Mouse (Mus musculus) brain, embryonic 14.5 days (tissue): Measurements from ENCODE around the gene Jakmip3. TPM values are rescaled to one million over a fixed set of nuclear protein-coding genes. Genes with fewer than 3 reads are reported as not detected.
A peak's percentile ranks its signal among the peaks of the same experiment; 100 is the strongest.

Source experiments
- DNase-seq: peaks from one replicate; pipeline ENCODE4 v3.0.0-alpha.2; 2011; ENCODE audit warnings: low read depth
- CTCF ChIP-seq: fragments of 200-500 bp; IDR thresholded peaks from 2 replicates; pipeline ENCODE4 v1.5.1; 2012; ENCODE audit warnings: inconsistent platforms, mild to moderate bottlenecking, moderate library complexity, borderline replicate concordance; ENCODE audit not compliant: insufficient read depth, insufficient read length; ENCODE audit errors: extremely low read depth
- POLR2A ChIP-seq: fragments of 200-500 bp; IDR thresholded peaks from 2 replicates; pipeline ENCODE4 v1.6.1; 2012; ENCODE audit warnings: mild to moderate bottlenecking, inconsistent platforms, borderline replicate concordance; ENCODE audit not compliant: poor library complexity, insufficient read depth, insufficient read length, severe bottlenecking; ENCODE audit errors: extremely low read depth
- polyA plus RNA-seq: library from polyadenylated mRNA; depleted of rRNA; stranded (reverse); fragments of >200 nt; gene quantifications from 2 replicates; pipeline ENCODE4 v1.2.3, GENCODE M21; 2012; rRNA removed

Jakmip3 gene
- polyA plus RNA-seq, 1 experiment, result 9.9 TPM

DNA sequence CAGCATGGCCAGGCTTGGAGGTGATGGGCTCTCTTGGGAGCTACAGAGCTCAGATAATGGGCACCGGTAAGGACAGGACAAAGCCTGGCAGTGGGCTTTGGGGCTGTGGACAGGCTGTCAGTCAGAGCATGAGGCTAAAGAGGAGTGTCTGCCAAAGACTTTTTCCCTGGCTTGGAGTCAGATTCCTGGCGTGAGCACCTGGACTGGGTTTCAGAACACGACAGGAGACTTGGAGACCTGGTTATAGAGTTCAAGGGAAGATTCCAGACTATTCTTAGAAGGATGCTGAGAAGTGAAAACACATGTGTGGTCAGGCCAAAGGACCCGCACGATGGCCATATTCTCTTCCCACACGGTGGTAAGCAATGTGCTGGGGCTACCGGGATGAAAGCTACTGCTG is 165.2 kb downstream of the Jakmip3 start:
- no peak for DNase-seq
- TF ChIP-seq POLR2A (no peak), CTCF (no peak)

GRCm38 (mm10) chr7:139107908-139108650 is 167.5 kb downstream of the Jakmip3 start:
- no peak for DNase-seq
- no peak for TF ChIP-seq CTCF
- no peak for TF ChIP-seq POLR2A

DNA sequence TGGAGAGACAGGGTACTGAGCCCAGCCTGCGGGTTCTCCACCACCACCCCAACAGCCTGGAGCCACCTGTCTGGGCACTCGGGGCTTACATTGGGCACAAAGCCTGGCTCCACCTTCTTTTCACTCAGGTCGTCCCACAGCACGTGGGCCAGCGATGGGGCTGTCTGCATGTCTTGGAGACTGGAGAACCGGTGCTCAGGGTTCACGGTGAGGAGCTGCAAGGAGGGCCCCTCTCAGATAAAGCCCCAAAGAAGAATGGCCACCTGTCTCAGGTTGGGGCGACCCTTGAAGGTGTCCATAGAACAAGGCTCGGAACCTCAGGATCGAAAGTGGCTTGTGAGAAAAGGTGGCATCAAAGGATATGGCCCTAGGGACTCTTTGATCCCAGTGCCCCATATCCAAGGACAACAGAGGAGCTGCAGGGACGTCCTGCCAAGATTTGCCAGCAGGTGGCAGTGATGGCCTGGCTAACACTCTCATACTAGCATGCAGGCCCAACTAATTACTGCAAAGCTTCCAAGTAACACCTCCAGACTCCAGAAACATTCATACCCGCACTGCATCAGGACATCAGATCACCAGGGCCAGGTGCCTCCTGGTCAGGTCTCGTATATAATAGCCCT is 178.7 kb downstream of the Jakmip3 start:
- peak; percentile 90 for DNase-seq
- TF ChIP-seq POLR2A, result no peak
- peak; percentile 95 for TF ChIP-seq CTCF

- TF ChIP-seq CTCF (no peak), POLR2A (no peak)
Measured at GRCm38 (mm10) chr7:139119775-139120153, 179.2 kb downstream of the Jakmip3 start.

DNA sequence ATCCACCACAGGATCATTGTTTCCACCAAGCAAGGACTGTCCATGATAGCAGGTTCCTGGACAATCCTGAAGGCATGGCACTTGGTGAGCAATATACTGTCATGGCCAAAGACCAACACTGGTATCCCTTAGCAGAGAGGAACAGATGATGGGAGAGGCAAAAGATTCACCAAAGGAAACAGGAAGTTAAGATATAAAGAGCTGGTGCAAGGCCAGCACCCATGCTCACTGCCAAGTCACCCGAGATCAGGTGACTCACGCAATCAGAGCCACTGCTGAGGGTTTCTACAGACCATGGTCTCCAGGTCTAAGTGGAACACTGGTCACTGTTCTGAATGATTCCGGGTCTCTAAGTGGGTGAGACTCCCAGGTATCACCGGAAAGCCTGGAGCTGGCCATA is 185.4 kb downstream of the Jakmip3 start:
- TF ChIP-seq POLR2A (no peak), CTCF (no peak)
- DNase-seq, result no peak

More at GRCm38 (mm10) chr7:139119775-139120153, 179.2 kb downstream of the Jakmip3 start:
- no peak for DNase-seq

GRCm38 (mm10) chr7:139126549-139126948 is 186.0 kb downstream of the Jakmip3 start:
- TF ChIP-seq POLR2A, result no peak
- TF ChIP-seq CTCF, result no peak
- no peak for DNase-seq

DNA sequence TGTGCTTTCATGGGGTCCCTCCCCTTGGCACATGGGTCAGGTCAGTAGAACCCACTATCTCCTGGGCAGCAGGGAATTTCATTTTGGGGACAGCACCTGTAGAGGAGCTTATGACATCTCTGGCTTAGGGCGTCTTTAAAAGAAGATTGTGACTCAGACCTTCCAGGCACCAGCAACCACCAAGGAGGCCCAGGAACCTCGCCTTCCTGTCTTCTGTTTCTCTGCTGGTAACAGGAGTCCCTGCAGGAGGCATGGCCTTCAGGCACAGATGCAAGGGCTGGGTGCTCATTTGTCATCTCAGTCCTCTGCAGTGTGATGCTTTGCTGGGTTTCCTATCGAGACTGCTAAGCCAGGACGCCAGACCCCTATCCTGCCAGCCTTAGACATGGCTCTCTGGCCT is 188.5 kb downstream of the Jakmip3 start:
- DNase-seq, result no peak

GRCm38 (mm10) chr7:139130361-139130760 is 189.8 kb downstream of the Jakmip3 start:
- DNase-seq, result peak; percentile 45

More for the DNA sequence above, 188.5 kb downstream of the Jakmip3 start:
- TF ChIP-seq POLR2A (no peak), CTCF (no peak)

GRCm38 (mm10) chr7:139131538-139131937 is 191.0 kb downstream of the Jakmip3 start:
- peak; percentile 42 for DNase-seq
- TF ChIP-seq CTCF, result no peak
- TF ChIP-seq POLR2A, result no peak

More at GRCm38 (mm10) chr7:139130361-139130760, 189.8 kb downstream of the Jakmip3 start:
- no peak for TF ChIP-seq POLR2A
- no peak for TF ChIP-seq CTCF

GRCm38 (mm10) chr7:139133446-139133845 is 192.9 kb downstream of the Jakmip3 start:
- peak; percentile 71 for DNase-seq
- TF ChIP-seq POLR2A (no peak), CTCF (no peak)

Other genes starting within 250 kb of the Jakmip3 start
- 87.2 and 103 TPM in 2 replicates for gene Ppp2r2d, start 94.7 kb upstream of the Jakmip3 start, polyA plus RNA-seq
- 60.8 and 85.5 TPM in 2 replicates for gene Mapk1ip1, start 94.5 kb upstream of the Jakmip3 start, polyA plus RNA-seq
- gene Bnip3, start 31.2 kb upstream of the Jakmip3 start, polyA plus RNA-seq, result 35.1 and 35.5 TPM in 2 replicates
- gene Dpysl4, start 145.3 kb downstream of the Jakmip3 start, polyA plus RNA-seq, result 192 and 195 TPM in 2 replicates